Mouse (Mus musculus): ENCODE data around the gene Gm42906.
A peak's percentile ranks its signal among the peaks of the same experiment; 100 is the strongest.

Gene Gm42906

GRCm38 (mm10) chr5:151296244-151296643 is 131.7 kb downstream of the Gm42906 start:
- DNase-seq (ENCODE audit: low read depth) = peak; percentile 48

GRCm38 (mm10) chr5:151293591-151293990 is 134.4 kb downstream of the Gm42906 start:
- no peak for DNase-seq (ENCODE audit: low read depth)

GRCm38 (mm10) chr5:151292310-151292709 is 135.7 kb downstream of the Gm42906 start:
- DNase-seq (ENCODE audit: low read depth) = no peak

- DNase-seq (ENCODE audit: low read depth) = no peak
These were observed 141.6 kb downstream of the Gm42906 start for GRCm38 (mm10) chr5:151286331-151286730.

GRCm38 (mm10) chr5:151279531-151279930 is 148.4 kb downstream of the Gm42906 start:
- DNase-seq (ENCODE audit: low read depth) = no peak

- no peak for DNase-seq (ENCODE audit: low read depth)
These were observed 150.0 kb downstream of the Gm42906 start for GRCm38 (mm10) chr5:151277927-151278326.

- no peak for DNase-seq (ENCODE audit: low read depth)
These were observed 152.0 kb downstream of the Gm42906 start for GRCm38 (mm10) chr5:151275986-151276385.

GRCm38 (mm10) chr5:151274265-151274664 is 153.7 kb downstream of the Gm42906 start:
- DNase-seq (ENCODE audit: low read depth) = no peak

GRCm38 (mm10) chr5:151270815-151271214 is 157.1 kb downstream of the Gm42906 start:
- DNase-seq (ENCODE audit: low read depth) = no peak

- no peak for DNase-seq (ENCODE audit: low read depth)
These were observed 160.9 kb downstream of the Gm42906 start for GRCm38 (mm10) chr5:151266896-151267634.

- DNase-seq (ENCODE audit: low read depth) = no peak
These were observed 166.4 kb downstream of the Gm42906 start for GRCm38 (mm10) chr5:151261558-151261957.

- DNase-seq (ENCODE audit: low read depth) = no peak
These were observed 175.8 kb downstream of the Gm42906 start for GRCm38 (mm10) chr5:151252213-151252612.

- no peak for DNase-seq (ENCODE audit: low read depth)
These were observed 176.3 kb downstream of the Gm42906 start for GRCm38 (mm10) chr5:151251656-151252055.

- DNase-seq (ENCODE audit: low read depth) = no peak
These were observed 179.0 kb downstream of the Gm42906 start for GRCm38 (mm10) chr5:151248671-151249620.

GRCm38 (mm10) chr5:151248084-151248483 is 179.9 kb downstream of the Gm42906 start:
- DNase-seq (ENCODE audit: low read depth) = no peak

- no peak for DNase-seq (ENCODE audit: low read depth)
These were observed 180.7 kb downstream of the Gm42906 start for GRCm38 (mm10) chr5:151247115-151247875.

GRCm38 (mm10) chr5:151246287-151246686 is 181.7 kb downstream of the Gm42906 start:
- no peak for DNase-seq (ENCODE audit: low read depth)

- no peak for DNase-seq (ENCODE audit: low read depth)
These were observed 182.4 kb downstream of the Gm42906 start for GRCm38 (mm10) chr5:151245571-151245970.

GRCm38 (mm10) chr5:151238730-151239129 is 189.2 kb downstream of the Gm42906 start:
- DNase-seq (ENCODE audit: low read depth) = no peak

GRCm38 (mm10) chr5:151236411-151236810 is 191.6 kb downstream of the Gm42906 start:
- DNase-seq (ENCODE audit: low read depth) = no peak

GRCm38 (mm10) chr5:151233400-151234031 is 194.4 kb downstream of the Gm42906 start, which contains the start of gene Stard13:
TSS of gene Stard13 (minus strand) at chr5:151233836.
- no peak for DNase-seq (ENCODE audit: low read depth)
